Mouse (Mus musculus): ENCODE results near the gene Tmeff1. TPM values are rescaled to one million over a fixed set of nuclear protein-coding genes. Genes with fewer than 3 reads are reported as not detected.

Tmeff1 gene
- polyA plus RNA-seq, 1 experiment from 2014 or later = 72.2 TPM

- H3K9ac ChIP-seq (ENCODE audit: low read depth, low read length) = no peak overlapping the region
- no peak for ATAC-seq
- H3K27ac ChIP-seq (ENCODE audit: low read depth, low read length) = no peak overlapping the region
- H3K4me1 ChIP-seq (ENCODE audit: control insufficient read depth, insufficient read depth, low read depth, low read length) = no peaks in the 10 kb centered on the region
- WGBS = 26% methylated on average over 3 of the region's 3 CpGs
- no peaks in the 10 kb centered on the region for H3K27me3 ChIP-seq (replicated peaks; ENCODE audit: control insufficient read depth, insufficient read depth, low read length)
- no peak overlapping the region for H3K4me3 ChIP-seq (ENCODE audit: low read length)
- no peaks in the 10 kb centered on the region for H3K9me3 ChIP-seq (ENCODE audit: control insufficient read depth, low read length)
- H3K36me3 ChIP-seq (ENCODE audit: control insufficient read depth, insufficient read depth, low read length) = peaks cover 14% of the 10 kb centered on the region
- H3K4me2 ChIP-seq (ENCODE audit: low read length) = no peak overlapping the region
Observed at GRCm38 (mm10) chr4:48555729-48556128, 29.2 kb upstream of the Tmeff1 start.

- Histone ChIP-seq H3K9ac (ENCODE audit: low read depth, low read length) (no peak overlapping the region), H3K4me1 (ENCODE audit: control insufficient read depth, insufficient read depth, low read depth, low read length) (no peaks in the 10 kb centered on the region), H3K27me3 (replicated peaks; ENCODE audit: control insufficient read depth, insufficient read depth, low read length) (no peaks in the 10 kb centered on the region), H3K4me3 (ENCODE audit: low read length) (no peak overlapping the region), H3K27ac (ENCODE audit: low read depth, low read length) (no peak overlapping the region), H3K9me3 (ENCODE audit: control insufficient read depth, low read length) (no peaks in the 10 kb centered on the region), H3K4me2 (ENCODE audit: low read length) (no peak overlapping the region), H3K36me3 (ENCODE audit: control insufficient read depth, insufficient read depth, low read length) (peaks cover 20% of the 10 kb centered on the region)
- WGBS = 69% methylated on average over 14 of the region's 14 CpGs
- no peak for ATAC-seq
Observed at GRCm38 (mm10) chr4:48559652-48560051, 25.3 kb upstream of the Tmeff1 start.

- Histone ChIP-seq H3K36me3 (ENCODE audit: control insufficient read depth, insufficient read depth, low read length) (peaks cover 20% of the 10 kb centered on the region), H3K4me2 (ENCODE audit: low read length) (no peak overlapping the region), H3K4me1 (ENCODE audit: control insufficient read depth, insufficient read depth, low read depth, low read length) (no peaks in the 10 kb centered on the region), H3K27ac (ENCODE audit: low read depth, low read length) (no peak overlapping the region), H3K9me3 (ENCODE audit: control insufficient read depth, low read length) (no peaks in the 10 kb centered on the region), H3K4me3 (ENCODE audit: low read length) (no peak overlapping the region), H3K27me3 (replicated peaks; ENCODE audit: control insufficient read depth, insufficient read depth, low read length) (no peaks in the 10 kb centered on the region), H3K9ac (ENCODE audit: low read depth, low read length) (no peak overlapping the region)
- ATAC-seq = no peak
- 93% methylated on average over 8 of the region's 8 CpGs for WGBS
Observed at GRCm38 (mm10) chr4:48561824-48562223, 23.1 kb upstream of the Tmeff1 start.

- Histone ChIP-seq H3K27ac (ENCODE audit: low read depth, low read length) (no peak overlapping the region), H3K4me2 (ENCODE audit: low read length) (no peak overlapping the region), H3K9ac (ENCODE audit: low read depth, low read length) (no peak overlapping the region), H3K27me3 (replicated peaks; ENCODE audit: control insufficient read depth, insufficient read depth, low read length) (no peaks in the 10 kb centered on the region), H3K36me3 (ENCODE audit: control insufficient read depth, insufficient read depth, low read length) (peaks cover 17% of the 10 kb centered on the region), H3K4me1 (ENCODE audit: control insufficient read depth, insufficient read depth, low read depth, low read length) (no peaks in the 10 kb centered on the region), H3K4me3 (ENCODE audit: low read length) (no peak overlapping the region), H3K9me3 (ENCODE audit: control insufficient read depth, low read length) (no peaks in the 10 kb centered on the region)
- ATAC-seq = no peak
Observed at GRCm38 (mm10) chr4:48564962-48565361, 20.0 kb upstream of the Tmeff1 start.

DNA sequence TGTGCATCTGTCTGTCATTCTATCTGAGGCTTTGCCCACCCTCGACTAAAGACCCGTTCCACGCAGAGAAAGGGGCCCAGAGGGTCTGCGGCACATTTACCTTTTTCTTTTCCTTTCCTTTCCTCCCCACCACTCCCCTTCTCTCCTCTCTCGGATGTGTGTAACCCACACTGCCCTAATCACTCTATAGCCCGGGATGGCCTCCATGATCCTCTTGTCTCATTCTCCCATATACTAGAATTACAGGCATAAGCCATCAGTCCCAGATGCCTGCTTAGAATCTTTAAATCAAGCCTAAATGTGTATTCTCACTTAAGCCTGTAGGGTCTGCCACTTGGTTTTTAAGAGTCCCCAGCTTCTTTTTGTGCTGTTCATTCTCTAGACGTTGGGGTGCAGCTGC, 8.6 kb upstream of the Tmeff1 start:
- Histone ChIP-seq H3K27ac (ENCODE audit: low read depth, low read length) (no peak overlapping the region), H3K36me3 (ENCODE audit: control insufficient read depth, insufficient read depth, low read length) (no peaks in the 10 kb centered on the region), H3K4me2 (ENCODE audit: low read length) (no peak overlapping the region), H3K27me3 (replicated peaks; ENCODE audit: control insufficient read depth, insufficient read depth, low read length) (no peaks in the 10 kb centered on the region), H3K9me3 (ENCODE audit: control insufficient read depth, low read length) (no peaks in the 10 kb centered on the region), H3K4me1 (ENCODE audit: control insufficient read depth, insufficient read depth, low read depth, low read length) (no peaks in the 10 kb centered on the region), H3K4me3 (ENCODE audit: low read length) (no peak overlapping the region), H3K9ac (ENCODE audit: low read depth, low read length) (no peak overlapping the region)
- 90% methylated on average over 7 of the region's 7 CpGs for WGBS
- ATAC-seq = no peak

GRCm38 (mm10) chr4:48577831-48578230, 7.1 kb upstream of the Tmeff1 start:
- Histone ChIP-seq H3K9ac (ENCODE audit: low read depth, low read length) (no peak overlapping the region), H3K36me3 (ENCODE audit: control insufficient read depth, insufficient read depth, low read length) (no peaks in the 10 kb centered on the region), H3K9me3 (ENCODE audit: control insufficient read depth, low read length) (no peaks in the 10 kb centered on the region), H3K4me1 (ENCODE audit: control insufficient read depth, insufficient read depth, low read depth, low read length) (no peaks in the 10 kb centered on the region), H3K4me2 (ENCODE audit: low read length) (no peak overlapping the region), H3K27me3 (replicated peaks; ENCODE audit: control insufficient read depth, insufficient read depth, low read length) (no peaks in the 10 kb centered on the region), H3K27ac (ENCODE audit: low read depth, low read length) (no peak overlapping the region), H3K4me3 (ENCODE audit: low read length) (no peak overlapping the region)
- 88% methylated on average over 1 of the region's 1 CpGs for WGBS
- ATAC-seq = no peak

DNA sequence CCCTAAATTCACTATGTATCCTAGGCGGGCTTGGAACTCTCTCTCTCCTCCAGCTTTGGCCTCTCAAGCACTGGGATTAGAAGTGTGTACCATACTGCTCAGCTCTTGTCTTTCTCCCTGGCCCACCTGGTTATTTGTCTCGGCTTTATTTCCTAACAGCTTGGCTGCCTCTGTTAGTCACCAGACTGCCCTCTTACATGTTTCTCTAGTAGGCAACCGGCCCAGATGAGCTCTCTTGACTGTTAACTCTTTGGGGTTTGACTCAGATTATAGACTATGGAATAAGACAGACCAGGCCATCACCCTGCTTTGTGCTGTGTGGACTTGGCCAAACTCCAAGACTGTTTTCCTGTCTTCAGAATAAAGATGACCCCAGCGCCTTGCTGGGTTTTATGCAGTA, 6.6 kb upstream of the Tmeff1 start:
- Histone ChIP-seq H3K9ac (ENCODE audit: low read depth, low read length) (no peak overlapping the region), H3K4me2 (ENCODE audit: low read length) (no peak overlapping the region), H3K9me3 (ENCODE audit: control insufficient read depth, low read length) (no peaks in the 10 kb centered on the region), H3K27me3 (replicated peaks; ENCODE audit: control insufficient read depth, insufficient read depth, low read length) (no peaks in the 10 kb centered on the region), H3K4me1 (ENCODE audit: control insufficient read depth, insufficient read depth, low read depth, low read length) (no peaks in the 10 kb centered on the region), H3K27ac (ENCODE audit: low read depth, low read length) (no peak overlapping the region), H3K4me3 (ENCODE audit: low read length) (no peak overlapping the region), H3K36me3 (ENCODE audit: control insufficient read depth, insufficient read depth, low read length) (no peaks in the 10 kb centered on the region)
- no peak for ATAC-seq
- WGBS = 49% methylated on average over 4 of the region's 4 CpGs

GRCm38 (mm10) chr4:48579475-48580110, 5.4 kb upstream of the Tmeff1 start:
- no peak overlapping the region for H3K4me3 ChIP-seq (ENCODE audit: low read length)
- H3K27ac ChIP-seq (ENCODE audit: low read depth, low read length) = no peak overlapping the region
- H3K27me3 ChIP-seq (replicated peaks; ENCODE audit: control insufficient read depth, insufficient read depth, low read length) = no peaks in the 10 kb centered on the region
- no peak for ATAC-seq
- H3K4me1 ChIP-seq (ENCODE audit: control insufficient read depth, insufficient read depth, low read depth, low read length) = no peaks in the 10 kb centered on the region
- 59% methylated on average over 6 of the region's 6 CpGs for WGBS
- H3K9ac ChIP-seq (ENCODE audit: low read depth, low read length) = no peak overlapping the region
- no peaks in the 10 kb centered on the region for H3K9me3 ChIP-seq (ENCODE audit: control insufficient read depth, low read length)
- no peaks in the 10 kb centered on the region for H3K36me3 ChIP-seq (ENCODE audit: control insufficient read depth, insufficient read depth, low read length)
- no peak overlapping the region for H3K4me2 ChIP-seq (ENCODE audit: low read length)

- H3K27me3 ChIP-seq (replicated peaks; ENCODE audit: control insufficient read depth, insufficient read depth, low read length) = no peaks in the 10 kb centered on the region
- H3K4me3 ChIP-seq (ENCODE audit: low read length) = no peak overlapping the region
- H3K4me2 ChIP-seq (ENCODE audit: low read length) = no peak overlapping the region
- H3K36me3 ChIP-seq (ENCODE audit: control insufficient read depth, insufficient read depth, low read length) = no peaks in the 10 kb centered on the region
- H3K27ac ChIP-seq (ENCODE audit: low read depth, low read length) = no peak overlapping the region
- H3K9ac ChIP-seq (ENCODE audit: low read depth, low read length) = no peak overlapping the region
- no peak for ATAC-seq
- WGBS = 23% methylated on average over 2 of the region's 2 CpGs
- H3K9me3 ChIP-seq (ENCODE audit: control insufficient read depth, low read length) = no peaks in the 10 kb centered on the region
- H3K4me1 ChIP-seq (ENCODE audit: control insufficient read depth, insufficient read depth, low read depth, low read length) = no peaks in the 10 kb centered on the region
Observed at GRCm38 (mm10) chr4:48581201-48581600, 3.8 kb upstream of the Tmeff1 start.

DNA sequence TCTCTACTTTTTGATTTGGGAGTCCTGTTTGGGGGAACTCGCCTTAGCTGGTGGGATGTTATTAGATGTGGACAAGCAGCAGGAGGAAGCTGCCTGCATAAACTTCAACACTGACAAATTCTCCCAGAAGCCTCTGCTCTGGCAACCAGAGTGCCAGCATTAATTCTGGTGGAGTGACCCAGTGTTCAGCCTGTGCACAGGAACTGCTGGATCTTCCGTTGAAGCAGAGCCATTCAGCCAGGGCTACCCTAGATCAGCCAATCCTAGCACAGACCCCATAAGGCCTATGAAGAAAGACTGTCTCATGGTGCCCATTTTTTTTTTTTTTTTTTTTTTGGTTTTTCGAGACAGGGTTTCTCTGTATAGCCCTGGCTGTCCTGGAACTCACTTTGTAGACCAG, 3.0 kb upstream of the Tmeff1 start:
- Histone ChIP-seq H3K4me1 (ENCODE audit: control insufficient read depth, insufficient read depth, low read depth, low read length) (peaks cover under 1% of the 10 kb centered on the region; the same call in 1 of the 2 replicates), H3K27me3 (replicated peaks; ENCODE audit: control insufficient read depth, insufficient read depth, low read length) (no peaks in the 10 kb centered on the region), H3K27ac (ENCODE audit: low read depth, low read length) (no peak overlapping the region), H3K4me3 (ENCODE audit: low read length) (no peak overlapping the region), H3K9me3 (ENCODE audit: control insufficient read depth, low read length) (no peaks in the 10 kb centered on the region), H3K4me2 (ENCODE audit: low read length) (no peak overlapping the region), H3K36me3 (ENCODE audit: control insufficient read depth, insufficient read depth, low read length) (no peaks in the 10 kb centered on the region), H3K9ac (ENCODE audit: low read depth, low read length) (no peak overlapping the region)
- no peak for ATAC-seq
- WGBS = 73% methylated on average over 2 of the region's 3 CpGs
